Mouse (Mus musculus): ENCODE data around the gene Havcr2. TPM values are rescaled to one million over a fixed set of nuclear protein-coding genes. Genes with fewer than 3 reads are reported as not detected.

Gene Havcr2
- polyA plus RNA-seq, 1 experiment from 2014 or later = 0.29 TPM

- peaks cover 21% of the 10 kb centered on the region for H3K4me1 ChIP-seq (replicated peaks)
- peak; percentile 8; the same call in 1 of the 2 replicates for ATAC-seq (ENCODE audit: low read depth)
- H3K9me3 ChIP-seq = no peaks in the 10 kb centered on the region
- peak overlapping the region; percentile 91; the same call in 1 of the 2 replicates for H3K27ac ChIP-seq (replicated peaks)
- H3K4me2 ChIP-seq = peak overlapping the region; percentile 72
- H3K4me3 ChIP-seq = peak overlapping the region; percentile 97
- H3K27me3 ChIP-seq = no peaks in the 10 kb centered on the region
- WGBS = 2% methylated on average over 23 of the region's 23 CpGs
- H3K36me3 ChIP-seq = peaks cover 26% of the 10 kb centered on the region
- peak overlapping the region; percentile 91 for H3K9ac ChIP-seq
These were observed 17.2 kb upstream of the Havcr2 start for GRCm38 (mm10) chr11:46437459-46438000.

GRCm38 (mm10) chr11:46439005-46439543 lies 15.7 kb upstream of the Havcr2 start:
- H3K4me2 ChIP-seq = no peak overlapping the region
- H3K9ac ChIP-seq = no peak overlapping the region
- no peak for ATAC-seq (ENCODE audit: low read depth)
- peaks cover 40% of the 10 kb centered on the region for H3K36me3 ChIP-seq
- no peak overlapping the region for H3K4me3 ChIP-seq
- no peaks in the 10 kb centered on the region for H3K27me3 ChIP-seq
- no peaks in the 10 kb centered on the region for H3K9me3 ChIP-seq
- H3K4me1 ChIP-seq (replicated peaks) = peaks cover 21% of the 10 kb centered on the region
- WGBS = 92% methylated on average over 5 of the region's 5 CpGs
- no peak overlapping the region for H3K27ac ChIP-seq (replicated peaks)

GRCm38 (mm10) chr11:46441774-46442173 lies 13.0 kb upstream of the Havcr2 start:
- H3K9me3 ChIP-seq = no peaks in the 10 kb centered on the region
- H3K4me3 ChIP-seq = no peak overlapping the region
- H3K36me3 ChIP-seq = peaks cover 40% of the 10 kb centered on the region
- ATAC-seq (ENCODE audit: low read depth) = no peak
- peaks cover 17% of the 10 kb centered on the region for H3K4me1 ChIP-seq (replicated peaks)
- no peak overlapping the region for H3K27ac ChIP-seq (replicated peaks)
- no peaks in the 10 kb centered on the region for H3K27me3 ChIP-seq
- WGBS = 87% methylated on average over 1 of the region's 1 CpGs
- H3K9ac ChIP-seq = no peak overlapping the region
- H3K4me2 ChIP-seq = no peak overlapping the region

- WGBS = 96% methylated on average over 1 of the region's 1 CpGs
- Histone ChIP-seq H3K27ac (replicated peaks) (no peak overlapping the region), H3K27me3 (no peaks in the 10 kb centered on the region), H3K9ac (no peak overlapping the region), H3K4me3 (no peak overlapping the region), H3K4me1 (replicated peaks) (0 out of 2 replicates have a peak, but pooled peaks cover 10% of the 10 kb centered on the region), H3K4me2 (no peak overlapping the region), H3K9me3 (no peaks in the 10 kb centered on the region), H3K36me3 (peaks cover 40% of the 10 kb centered on the region)
- no peak for ATAC-seq (ENCODE audit: low read depth)
These were observed 11.6 kb upstream of the Havcr2 start for GRCm38 (mm10) chr11:46443152-46443551.

GRCm38 (mm10) chr11:46443979-46444378 lies 10.8 kb upstream of the Havcr2 start:
- no peak overlapping the region for H3K27ac ChIP-seq (replicated peaks)
- no peaks in the 10 kb centered on the region for H3K9me3 ChIP-seq
- peaks cover 40% of the 10 kb centered on the region for H3K36me3 ChIP-seq
- no peak overlapping the region for H3K4me3 ChIP-seq
- H3K27me3 ChIP-seq = no peaks in the 10 kb centered on the region
- WGBS = 92% methylated on average over 5 of the region's 5 CpGs
- 0 out of 2 replicates have a peak, but pooled peaks cover 4% of the 10 kb centered on the region for H3K4me1 ChIP-seq (replicated peaks)
- H3K9ac ChIP-seq = no peak overlapping the region
- no peak for ATAC-seq (ENCODE audit: low read depth)
- H3K4me2 ChIP-seq = no peak overlapping the region

- Histone ChIP-seq H3K36me3 (peaks cover 23% of the 10 kb centered on the region), H3K4me3 (no peak overlapping the region), H3K9ac (no peak overlapping the region), H3K4me1 (replicated peaks) (no peaks in the 10 kb centered on the region), H3K27me3 (no peaks in the 10 kb centered on the region), H3K27ac (replicated peaks) (no peak overlapping the region), H3K4me2 (no peak overlapping the region), H3K9me3 (no peaks in the 10 kb centered on the region)
- 91% methylated on average over 6 of the region's 6 CpGs for WGBS
- ATAC-seq (ENCODE audit: low read depth) = no peak
These were observed 8.6 kb upstream of the Havcr2 start for GRCm38 (mm10) chr11:46446150-46446549.

- Histone ChIP-seq H3K4me1 (replicated peaks) (no peaks in the 10 kb centered on the region), H3K27ac (replicated peaks) (no peak overlapping the region), H3K36me3 (peaks cover 12% of the 10 kb centered on the region), H3K4me2 (no peak overlapping the region), H3K27me3 (no peaks in the 10 kb centered on the region), H3K4me3 (no peak overlapping the region), H3K9ac (no peak overlapping the region), H3K9me3 (no peaks in the 10 kb centered on the region)
- no peak for ATAC-seq (ENCODE audit: low read depth)
- WGBS = 81% methylated on average over 13 of the region's 13 CpGs
These were observed 6.9 kb upstream of the Havcr2 start for GRCm38 (mm10) chr11:46447644-46448484.

GRCm38 (mm10) chr11:46449461-46450080 lies 5.2 kb upstream of the Havcr2 start:
- Histone ChIP-seq H3K9ac (no peak overlapping the region), H3K4me1 (replicated peaks) (no peaks in the 10 kb centered on the region), H3K27me3 (no peaks in the 10 kb centered on the region), H3K4me2 (no peak overlapping the region), H3K27ac (replicated peaks) (no peak overlapping the region), H3K9me3 (no peaks in the 10 kb centered on the region), H3K4me3 (no peak overlapping the region), H3K36me3 (no peaks in the 10 kb centered on the region; the same call in 1 of the 2 replicates)
- no peak for ATAC-seq (ENCODE audit: low read depth)
- 85% methylated on average over 11 of the region's 11 CpGs for WGBS

- H3K4me3 ChIP-seq = no peak overlapping the region
- no peak overlapping the region for H3K27ac ChIP-seq (replicated peaks)
- no peaks in the 10 kb centered on the region for H3K36me3 ChIP-seq
- 85% methylated on average over 3 of the region's 3 CpGs for whole genome bisulfite sequencing
- H3K4me2 ChIP-seq = no peak overlapping the region
- ATAC-seq (ENCODE audit: low read depth) = no peak
- H3K4me1 ChIP-seq (replicated peaks) = no peaks in the 10 kb centered on the region
- H3K9ac ChIP-seq = no peak overlapping the region
- no peaks in the 10 kb centered on the region for H3K27me3 ChIP-seq
- no peaks in the 10 kb centered on the region for H3K9me3 ChIP-seq
These were observed 5.2 kb downstream of the Havcr2 start for GRCm38 (mm10) chr11:46459960-46460359.

GRCm38 (mm10) chr11:46461362-46461761 lies 6.6 kb downstream of the Havcr2 start:
- Histone ChIP-seq H3K9ac (no peak overlapping the region), H3K4me2 (no peak overlapping the region), H3K4me3 (no peak overlapping the region), H3K9me3 (no peaks in the 10 kb centered on the region), H3K27ac (replicated peaks) (no peak overlapping the region), H3K27me3 (no peaks in the 10 kb centered on the region), H3K36me3 (no peaks in the 10 kb centered on the region), H3K4me1 (replicated peaks) (no peaks in the 10 kb centered on the region)
- ATAC-seq (ENCODE audit: low read depth) = no peak
- 77% methylated on average over 5 of the region's 5 CpGs for WGBS

- WGBS = 77% methylated on average over 5 of the region's 5 CpGs
- no peak overlapping the region for H3K4me3 ChIP-seq
- H3K36me3 ChIP-seq = no peaks in the 10 kb centered on the region
- H3K9me3 ChIP-seq = no peaks in the 10 kb centered on the region
- H3K4me2 ChIP-seq = no peak overlapping the region
- no peak overlapping the region for H3K9ac ChIP-seq
- no peak for ATAC-seq (ENCODE audit: low read depth)
- no peaks in the 10 kb centered on the region for H3K4me1 ChIP-seq (replicated peaks)
- H3K27me3 ChIP-seq = no peaks in the 10 kb centered on the region
- no peak overlapping the region for H3K27ac ChIP-seq (replicated peaks)
These were observed 7.2 kb downstream of the Havcr2 start for GRCm38 (mm10) chr11:46461931-46462330.

GRCm38 (mm10) chr11:46466878-46467277 lies 12.1 kb downstream of the Havcr2 start:
- no peak overlapping the region for H3K9ac ChIP-seq
- H3K27me3 ChIP-seq = no peaks in the 10 kb centered on the region
- no peak overlapping the region for H3K4me2 ChIP-seq
- H3K9me3 ChIP-seq = no peaks in the 10 kb centered on the region
- 92% methylated on average over 2 of the region's 2 CpGs for WGBS
- no peaks in the 10 kb centered on the region for H3K36me3 ChIP-seq
- no peak for ATAC-seq (ENCODE audit: low read depth)
- H3K4me1 ChIP-seq (replicated peaks) = no peaks in the 10 kb centered on the region
- H3K27ac ChIP-seq (replicated peaks) = no peak overlapping the region
- H3K4me3 ChIP-seq = no peak overlapping the region
